Mouse (Mus musculus): Measurements from ENCODE around the gene Kif14.

DNA sequence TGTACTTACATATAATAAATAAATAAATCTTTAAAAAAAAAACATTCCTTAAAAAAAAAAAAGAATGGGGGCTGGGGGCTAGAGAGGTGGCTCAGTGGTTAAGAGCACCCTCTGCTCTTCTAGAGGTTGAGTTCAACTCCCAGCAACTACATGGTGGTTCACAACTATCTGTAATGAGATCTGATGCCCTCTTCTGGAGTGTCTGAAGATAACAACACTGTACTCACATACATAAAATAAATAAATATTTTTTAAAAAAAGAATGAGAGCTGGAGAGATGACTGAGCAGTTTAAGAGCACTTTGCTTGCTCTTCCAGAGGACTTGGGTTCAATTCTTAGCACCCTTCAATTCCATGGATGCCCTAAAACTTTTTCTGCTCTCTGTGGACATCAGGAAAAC, 975 bp upstream of the Kif14 start:
- TF ChIP-seq CTCF (conservative IDR thresholded peaks at IDR 0.05; ENCODE audit: insufficient read depth, insufficient read length, low read depth, low read length) (no peak), POLR2A (IDR thresholded peaks at IDR 0.05; ENCODE audit: low read depth, low read length) (no peak)
